Mouse (Mus musculus): ENCODE measurements around the gene Birc5. TPM values are rescaled to one million over a fixed set of nuclear protein-coding genes. Genes with fewer than 3 reads are reported as not detected.
"Not testable (repeated sequence)": the region's sequence is repeated elsewhere in the genome, so short reads cannot be mapped to it uniquely, and the experiment has no call there.

Birc5 gene
- polyA plus RNA-seq, 1 experiment: 11.6 TPM

- Histone ChIP-seq H3K27ac (ENCODE audit: insufficient read depth, low read length) (peak overlapping the region; percentile 94), H3K27me3 (ENCODE audit: control insufficient read depth, insufficient read depth, low read length) (no peaks in the 10 kb centered on the region), H3K36me3 (ENCODE audit: control insufficient read depth, insufficient read depth, low read length) (no peaks in the 10 kb centered on the region; the same call in 1 of the 2 replicates), H3K4me1 (ENCODE audit: control insufficient read depth, insufficient read depth, insufficient read length) (peaks cover 18% of the 10 kb centered on the region; the same call in 1 of the 2 replicates), H3K4me3 (ENCODE audit: extremely low read depth, insufficient read depth, insufficient read length) (no peak overlapping the region)
- no peak for TF ChIP-seq CTCF (IDR thresholded peaks at IDR 0.05; ENCODE audit: extremely low read depth, insufficient read depth, insufficient read length, insufficient replicate concordance)
- no peak for TF ChIP-seq POLR2A (IDR thresholded peaks at IDR 0.05; ENCODE audit: low read depth, low read length)
- no peak for DNase-seq (ENCODE audit: low read depth in 1 of 2, low spot score in 2 of 2)
- WGBS: 76% methylated on average over 9 of the region's 9 CpGs
These were observed 18.6 kb upstream of the Birc5 start for GRCm38 (mm10) chr11:117830401-117830800.

DNA sequence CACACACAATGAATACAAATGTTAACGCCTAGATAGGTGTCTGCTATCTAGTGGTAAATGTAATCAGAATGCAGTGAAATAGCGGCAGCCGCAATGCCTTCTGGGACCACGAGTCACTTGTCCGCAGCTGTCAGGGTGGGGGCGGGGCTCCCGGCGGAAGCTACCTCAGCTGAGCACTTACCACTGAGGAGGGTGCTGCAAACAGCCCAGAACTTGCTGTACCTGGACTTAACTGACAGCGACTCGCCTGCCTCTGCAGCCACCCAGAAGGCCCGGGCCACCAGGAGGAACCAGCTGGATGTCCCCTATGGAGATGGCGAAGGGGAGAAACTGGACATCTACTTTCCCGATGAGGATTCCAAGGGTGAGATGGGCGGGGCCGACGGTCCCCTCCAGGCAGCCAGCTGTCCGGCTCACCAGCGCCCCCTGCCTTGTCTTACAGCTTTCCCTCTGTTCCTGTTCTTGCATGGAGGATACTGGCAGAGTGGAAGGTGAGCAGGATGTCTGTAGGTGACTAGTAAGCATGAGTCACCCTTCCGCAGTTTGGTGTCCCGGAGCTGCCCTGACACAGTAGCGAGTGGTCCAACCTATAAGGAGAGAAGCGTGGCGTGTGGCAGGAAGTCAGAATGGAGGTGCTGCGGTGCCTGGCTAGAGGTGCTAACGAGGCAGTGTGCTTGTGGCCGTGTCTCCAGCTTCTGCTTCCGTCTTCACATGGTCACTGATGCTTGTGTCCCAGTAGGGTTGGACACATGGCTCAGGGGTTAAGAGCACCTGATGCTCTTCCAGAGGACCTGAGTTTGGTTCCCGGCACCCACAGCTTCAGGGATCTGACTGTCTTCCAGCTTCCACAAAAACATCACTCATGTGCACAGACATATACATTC is 16.7 kb upstream of the Birc5 start:
- H3K36me3 ChIP-seq (ENCODE audit: control insufficient read depth, insufficient read depth, low read length): no peaks in the 10 kb centered on the region; the same call in 1 of the 2 replicates
- 5% methylated on average over 28 of the region's 28 CpGs for WGBS
- DNase-seq (ENCODE audit: low read depth in 1 of 2, low spot score in 2 of 2): peak; percentile 89 to 91

GRCm38 (mm10) chr11:117833509-117833908 is 15.5 kb upstream of the Birc5 start:
- WGBS: 78% methylated on average over 6 of the region's 6 CpGs
- not testable (repeated sequence) for H3K27ac ChIP-seq (ENCODE audit: insufficient read depth, low read length); DNase-seq (ENCODE audit: low read depth in 1 of 2, low spot score in 2 of 2); H3K4me3 ChIP-seq (ENCODE audit: extremely low read depth, insufficient read depth, insufficient read length); H3K27me3 ChIP-seq (ENCODE audit: control insufficient read depth, insufficient read depth, low read length); H3K36me3 ChIP-seq (ENCODE audit: control insufficient read depth, insufficient read depth, low read length); H3K4me1 ChIP-seq (ENCODE audit: control insufficient read depth, insufficient read depth, insufficient read length)

More for the DNA sequence above, 16.7 kb upstream of the Birc5 start:
- peak overlapping the region; percentile 87 for H3K27ac ChIP-seq (ENCODE audit: insufficient read depth, low read length)
- H3K4me3 ChIP-seq (ENCODE audit: extremely low read depth, insufficient read depth, insufficient read length): peak overlapping the region; percentile 67
- no peaks in the 10 kb centered on the region for H3K27me3 ChIP-seq (ENCODE audit: control insufficient read depth, insufficient read depth, low read length)
- H3K4me1 ChIP-seq (ENCODE audit: control insufficient read depth, insufficient read depth, insufficient read length): peaks cover 15% of the 10 kb centered on the region; the same call in 1 of the 2 replicates
- TF ChIP-seq POLR2A (IDR thresholded peaks at IDR 0.05; ENCODE audit: low read depth, low read length): peak; percentile 24; the same call in 1 of the 2 replicates
- TF ChIP-seq CTCF (IDR thresholded peaks at IDR 0.05; ENCODE audit: extremely low read depth, insufficient read depth, insufficient read length, insufficient replicate concordance): peak; percentile 78

GRCm38 (mm10) chr11:117834086-117834485 is 15.0 kb upstream of the Birc5 start:
- no peak overlapping the region for H3K27ac ChIP-seq (ENCODE audit: insufficient read depth, low read length)
- H3K36me3 ChIP-seq (ENCODE audit: control insufficient read depth, insufficient read depth, low read length): peaks cover 2% of the 10 kb centered on the region; the same call in 1 of the 2 replicates
- H3K4me3 ChIP-seq (ENCODE audit: extremely low read depth, insufficient read depth, insufficient read length): no peak overlapping the region
- 95% methylated on average over 8 of the region's 8 CpGs for WGBS
- TF ChIP-seq POLR2A (IDR thresholded peaks at IDR 0.05; ENCODE audit: low read depth, low read length) (no peak), CTCF (IDR thresholded peaks at IDR 0.05; ENCODE audit: extremely low read depth, insufficient read depth, insufficient read length, insufficient replicate concordance) (no peak)
- no peaks in the 10 kb centered on the region for H3K27me3 ChIP-seq (ENCODE audit: control insufficient read depth, insufficient read depth, low read length)
- peaks cover 3% of the 10 kb centered on the region; the same call in 1 of the 2 replicates for H3K4me1 ChIP-seq (ENCODE audit: control insufficient read depth, insufficient read depth, insufficient read length)
- DNase-seq (ENCODE audit: low read depth in 1 of 2, low spot score in 2 of 2): no peak

DNA sequence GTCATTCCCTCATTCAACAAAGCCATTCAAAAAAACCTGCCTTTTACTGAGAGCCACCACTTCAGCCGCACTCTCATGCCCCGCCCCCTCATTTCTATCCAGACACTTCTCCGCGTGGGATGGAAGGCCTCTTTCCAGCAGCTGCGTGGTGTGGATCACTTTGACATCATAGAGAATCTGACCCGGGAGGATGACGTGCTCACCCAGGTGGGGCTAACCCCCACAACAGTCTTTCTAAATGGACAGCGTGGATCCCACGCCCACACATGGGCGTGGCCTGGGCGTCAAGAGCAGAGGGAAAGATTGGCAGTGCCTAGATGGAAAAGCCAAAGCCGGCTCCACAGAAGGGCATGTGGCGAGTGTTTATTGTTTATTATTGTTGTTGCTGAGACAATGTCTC is 12.7 kb upstream of the Birc5 start:
- H3K27ac ChIP-seq (ENCODE audit: insufficient read depth, low read length): no peak overlapping the region
- no peaks in the 10 kb centered on the region for H3K27me3 ChIP-seq (ENCODE audit: control insufficient read depth, insufficient read depth, low read length)
- H3K4me3 ChIP-seq (ENCODE audit: extremely low read depth, insufficient read depth, insufficient read length): no peak overlapping the region
- WGBS: 62% methylated on average over 13 of the region's 13 CpGs
- no peaks in the 10 kb centered on the region for H3K4me1 ChIP-seq (ENCODE audit: control insufficient read depth, insufficient read depth, insufficient read length)
- TF ChIP-seq CTCF (IDR thresholded peaks at IDR 0.05; ENCODE audit: extremely low read depth, insufficient read depth, insufficient read length, insufficient replicate concordance): no peak
- no peak for TF ChIP-seq POLR2A (IDR thresholded peaks at IDR 0.05; ENCODE audit: low read depth, low read length)
- DNase-seq (ENCODE audit: low read depth in 1 of 2, low spot score in 2 of 2): no peak
- peaks cover 2% of the 10 kb centered on the region; the same call in 1 of the 2 replicates for H3K36me3 ChIP-seq (ENCODE audit: control insufficient read depth, insufficient read depth, low read length)

GRCm38 (mm10) chr11:117838572-117838971 is 10.5 kb upstream of the Birc5 start:
- DNase-seq (ENCODE audit: low read depth in 1 of 2, low spot score in 2 of 2): no peak
- peak overlapping the region; percentile 12; the same call in 1 of the 2 replicates for H3K27ac ChIP-seq (ENCODE audit: insufficient read depth, low read length)
- 81% methylated on average over 2 of the region's 2 CpGs for WGBS
- no peak for TF ChIP-seq CTCF (IDR thresholded peaks at IDR 0.05; ENCODE audit: extremely low read depth, insufficient read depth, insufficient read length, insufficient replicate concordance)
- no peak for TF ChIP-seq POLR2A (IDR thresholded peaks at IDR 0.05; ENCODE audit: low read depth, low read length)
- H3K36me3 ChIP-seq (ENCODE audit: control insufficient read depth, insufficient read depth, low read length): peaks cover 2% of the 10 kb centered on the region; the same call in 1 of the 2 replicates
- no peaks in the 10 kb centered on the region for H3K4me1 ChIP-seq (ENCODE audit: control insufficient read depth, insufficient read depth, insufficient read length)
- no peaks in the 10 kb centered on the region for H3K27me3 ChIP-seq (ENCODE audit: control insufficient read depth, insufficient read depth, low read length)
- no peak overlapping the region for H3K4me3 ChIP-seq (ENCODE audit: extremely low read depth, insufficient read depth, insufficient read length)

DNA sequence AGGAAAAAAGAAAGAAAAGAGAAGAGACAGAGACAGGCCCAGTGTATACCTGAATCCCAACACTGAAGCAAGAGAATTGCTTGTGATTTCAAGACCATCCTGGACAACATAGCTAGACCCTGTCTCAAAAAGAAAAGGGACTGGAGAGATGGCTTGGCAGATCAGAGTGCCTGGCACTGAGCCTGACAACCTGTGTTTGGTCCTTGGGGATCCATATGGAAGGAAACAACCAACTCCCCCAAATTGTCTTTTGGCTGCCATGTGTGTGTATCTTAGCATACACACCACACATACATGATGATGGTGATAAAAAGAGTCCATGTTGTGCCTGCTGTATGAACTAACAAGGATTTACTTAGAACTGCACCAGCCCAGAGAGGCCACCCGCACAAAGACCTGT is 10.0 kb upstream of the Birc5 start:
- Histone ChIP-seq H3K4me3 (ENCODE audit: extremely low read depth, insufficient read depth, insufficient read length) (no peak overlapping the region), H3K27me3 (ENCODE audit: control insufficient read depth, insufficient read depth, low read length) (no peaks in the 10 kb centered on the region), H3K4me1 (ENCODE audit: control insufficient read depth, insufficient read depth, insufficient read length) (no peaks in the 10 kb centered on the region), H3K36me3 (ENCODE audit: control insufficient read depth, insufficient read depth, low read length) (peaks cover 2% of the 10 kb centered on the region; the same call in 1 of the 2 replicates), H3K27ac (ENCODE audit: insufficient read depth, low read length) (no peak overlapping the region)
- WGBS: 75% methylated on average over 1 of the region's 1 CpGs
- TF ChIP-seq CTCF (IDR thresholded peaks at IDR 0.05; ENCODE audit: extremely low read depth, insufficient read depth, insufficient read length, insufficient replicate concordance) (no peak), POLR2A (IDR thresholded peaks at IDR 0.05; ENCODE audit: low read depth, low read length) (no peak)
- DNase-seq (ENCODE audit: low read depth in 1 of 2, low spot score in 2 of 2): no peak

Data from spleen, adult 2 months (tissue).